Mouse (Mus musculus): ENCODE measurements around the gene Pla2g16. TPM values are rescaled to one million over a fixed set of nuclear protein-coding genes. Genes with fewer than 3 reads are reported as not detected.

Pla2g16 gene
- total RNA-seq, 2 experiments from 2014 or later, result 81.0 to 81.1 TPM

DNA sequence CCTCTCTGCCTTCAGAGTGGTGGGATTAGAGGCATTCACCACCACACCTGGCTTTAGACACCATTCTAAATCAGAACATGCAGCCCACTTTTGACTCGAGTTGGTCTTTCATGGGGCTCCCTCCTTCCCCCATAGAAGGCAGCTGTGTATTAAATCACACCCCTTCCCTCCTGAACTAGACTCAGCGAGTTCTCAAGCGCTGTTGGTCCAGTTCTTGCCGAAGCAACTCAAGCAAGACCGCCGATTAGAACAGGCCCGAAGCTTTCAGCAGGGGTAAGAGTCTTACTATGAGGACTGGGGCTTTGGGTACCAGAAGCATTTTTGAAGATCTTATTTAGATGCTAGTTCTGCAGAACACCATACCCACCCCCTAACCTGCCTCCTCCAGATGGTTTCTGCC, 55.9 kb downstream of the Pla2g16 start:
- no peak for DNase-seq

DNA sequence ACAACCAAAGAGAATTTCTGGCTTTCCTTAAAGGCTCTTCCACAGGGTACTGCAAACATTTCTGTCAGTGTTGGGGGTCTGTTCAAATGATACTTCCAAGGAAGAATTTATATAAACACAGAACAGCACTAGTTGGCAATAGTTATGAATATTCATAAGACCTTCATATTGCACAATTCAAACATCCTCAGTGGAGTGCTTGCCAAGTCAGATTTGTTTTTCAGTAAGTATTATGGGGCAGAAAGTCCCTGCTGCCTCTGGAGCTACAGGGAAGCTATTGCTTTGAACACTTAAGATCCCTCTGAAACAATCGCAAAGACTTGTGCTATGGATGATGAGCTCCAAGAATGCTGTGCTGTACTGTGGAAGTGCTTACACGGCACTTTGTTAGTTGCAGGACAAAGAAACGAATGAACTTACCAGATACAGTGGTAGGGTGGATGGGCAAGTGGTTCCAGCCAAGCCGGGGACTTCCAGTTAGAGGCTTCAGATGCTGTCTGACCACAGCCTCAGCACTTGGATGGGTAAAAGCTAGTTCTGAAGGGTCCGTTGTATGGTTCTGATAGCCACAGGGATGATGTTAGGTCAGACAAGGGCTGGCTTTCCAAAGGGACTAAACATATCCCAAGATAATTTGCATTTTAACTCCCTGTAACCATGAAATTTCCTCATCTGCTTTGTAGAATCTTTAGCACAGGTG, 59.1 kb downstream of the Pla2g16 start:
- DNase-seq, result no peak

DNA sequence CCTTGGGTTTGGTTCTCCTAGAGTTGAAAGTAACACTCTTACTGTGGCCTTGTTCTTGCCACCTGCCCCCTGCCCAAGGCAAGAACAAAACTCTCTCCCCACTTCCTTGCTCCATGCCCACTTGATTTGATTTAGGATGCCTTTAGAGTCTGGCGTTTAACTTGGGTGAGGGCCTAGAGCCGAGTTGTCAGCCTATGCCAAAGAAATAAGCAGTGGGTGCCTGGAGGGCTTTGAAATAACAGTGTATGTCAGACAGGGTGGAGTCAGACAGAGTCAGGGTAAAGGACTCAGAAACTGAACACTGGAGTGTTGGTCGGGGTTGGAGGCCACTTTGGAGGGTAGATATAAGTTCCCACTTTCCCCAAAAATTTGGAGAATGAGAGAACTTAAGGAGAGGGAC, 59.8 kb downstream of the Pla2g16 start:
- DNase-seq, result no peak

DNA sequence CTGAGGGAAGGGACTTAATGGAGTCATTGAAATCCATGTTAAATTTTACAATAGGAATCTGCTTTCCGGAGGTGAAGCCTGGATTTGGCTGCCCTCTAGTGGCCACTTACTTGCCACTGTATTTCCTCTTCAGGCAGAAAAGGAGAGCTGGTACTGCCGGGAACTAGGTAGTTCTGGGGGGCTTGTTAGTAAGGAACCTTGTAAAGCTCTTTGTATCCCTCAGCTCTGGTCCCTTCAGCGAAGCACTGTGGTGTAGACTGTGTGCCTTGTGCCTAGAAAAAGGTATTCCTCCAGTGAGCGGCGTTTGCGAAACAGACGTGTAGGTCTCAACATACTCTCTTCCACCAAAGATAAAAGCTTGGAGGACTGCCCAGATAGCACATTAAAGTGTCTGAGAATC, 60.4 kb downstream of the Pla2g16 start:
- peak; percentile 75 for DNase-seq

DNA sequence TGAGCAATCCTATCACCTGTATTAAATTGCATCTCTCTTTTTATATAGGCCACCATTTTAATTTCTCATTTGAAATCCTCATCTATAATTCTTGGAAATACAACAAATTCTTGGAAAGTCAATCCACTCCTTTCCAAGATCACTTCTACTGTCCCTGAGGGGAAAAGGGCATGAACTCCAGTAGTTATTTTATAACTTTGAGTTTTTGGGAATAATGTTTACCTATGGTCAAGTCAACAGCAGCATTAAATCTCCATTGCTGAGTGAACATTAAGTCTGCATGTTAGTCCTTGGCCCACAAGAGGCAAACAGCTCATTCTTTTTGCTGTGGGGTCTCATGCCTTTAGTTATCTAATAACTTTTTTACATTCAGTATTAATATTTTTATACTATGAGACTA, 75.8 kb downstream of the Pla2g16 start:
- DNase-seq, result no peak

DNA sequence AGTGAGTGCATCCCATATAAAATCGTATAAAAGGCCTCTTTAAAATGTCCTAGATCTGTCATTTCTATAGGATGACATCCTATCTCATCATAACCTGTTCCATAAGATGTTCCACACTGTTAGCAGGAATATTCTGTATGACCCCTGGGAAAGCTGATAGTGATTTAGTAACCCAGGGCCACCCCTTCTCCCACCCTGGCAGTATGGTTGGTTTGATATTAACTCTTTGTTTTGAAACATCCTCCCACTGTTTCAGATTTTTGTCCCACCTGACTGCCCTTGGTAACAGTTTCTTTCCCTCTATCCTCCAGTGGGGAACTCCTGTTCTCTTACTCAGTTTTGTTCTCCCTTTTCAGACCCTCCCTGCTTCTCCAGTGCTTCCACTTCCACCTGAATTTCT, 76.5 kb downstream of the Pla2g16 start:
- no peak for DNase-seq

Other genes starting within 250 kb of the Pla2g16 start
- 10 to 100 TPM; 54.9 to 58.4 TPM for gene Mark2, start 215.6 kb upstream of the Pla2g16 start, total RNA-seq (2021)
- gene Spindoc, start 174.5 kb upstream of the Pla2g16 start, total RNA-seq (2021), result 10 to 100 TPM; 29.4 to 30.8 TPM
- 10 to 100 TPM; 28.4 to 28.5 TPM for gene 2700081O15Rik, start 139.8 kb upstream of the Pla2g16 start, total RNA-seq (2021)
- 100 to 1,000 TPM; 119 TPM for gene Rtn3, start 74.2 kb upstream of the Pla2g16 start, total RNA-seq (2021)
- gene Atl3, start 63.4 kb upstream of the Pla2g16 start, total RNA-seq (2021), result 10 to 100 TPM; 35.1 to 36.9 TPM
- gene Lgals12, start 49.7 kb downstream of the Pla2g16 start, total RNA-seq (2021), result under 1 TPM; 0.36 to 0.41 TPM
- not detected for gene Hrasls5, start 55.1 kb downstream of the Pla2g16 start, total RNA-seq (2021)
- gene Slc22a19, start 153.9 kb downstream of the Pla2g16 start, total RNA-seq (2021), result not detected
- not detected for gene Slc22a26, start 245.2 kb downstream of the Pla2g16 start, total RNA-seq (2021)